Mouse (Mus musculus) kidney, embryonic 15.5 days (tissue): ENCODE measurements at regions not wholly inside any gene's neighbourhood (a gene's known extent, or its start where the extent isn't known, plus 50 kb on each side); places are given as distances from the start of the nearest gene placed in this dataset.

Source experiments
- ATAC-seq: fragments of 200-750 bp; cut with Nextera tagmentation; replicated peaks from 2 replicates; pipeline ENCODE4 v1.8.0; 2017; ENCODE audit warnings: moderate TSS enrichment; ENCODE audit not compliant: low FRiP score
- H3K27ac ChIP-seq: fragments of 300-500 bp; sonication (generic); 2 replicates; pipeline ENCODE4 v1.5.1; 2015; ENCODE audit warnings: mild to moderate bottlenecking, inconsistent platforms
- H3K27me3 ChIP-seq: fragments of 300-500 bp; sonication (generic); 2 replicates; pipeline ENCODE4 v1.6.1; 2015; ENCODE audit warnings: inconsistent platforms
- H3K36me3 ChIP-seq: fragments of 300-500 bp; sonication (generic); 2 replicates; pipeline ENCODE4 v1.6.1; 2015; ENCODE audit warnings: inconsistent platforms
- H3K4me1 ChIP-seq: fragments of 300-500 bp; sonication (generic); 2 replicates; pipeline ENCODE4 v1.6.1; 2015; ENCODE audit warnings: inconsistent platforms
- H3K4me2 ChIP-seq: fragments of 300-500 bp; sonication (generic); 2 replicates; pipeline ENCODE4 v1.6.1; 2015; ENCODE audit warnings: moderate library complexity, mild to moderate bottlenecking, inconsistent platforms
- H3K4me3 ChIP-seq: fragments of 300-500 bp; sonication (generic); replicated peaks from 2 replicates; pipeline ENCODE4 v1.5.1; 2015; ENCODE audit warnings: mild to moderate bottlenecking, inconsistent platforms
- H3K9ac ChIP-seq: fragments of 300-500 bp; sonication (generic); 2 replicates; pipeline ENCODE4 v1.6.1; 2015; ENCODE audit warnings: mild to moderate bottlenecking, inconsistent platforms
- H3K9me3 ChIP-seq: fragments of 300-500 bp; sonication (generic); replicated peaks from 2 replicates; pipeline ENCODE4 v1.6.1; 2016; ENCODE audit warnings: inconsistent platforms
- WGBS: fragments of 180-500 bp; shearing (Covaris S2); methylation state at CpG from one replicate; pipeline ENCODE4 v1.1.7; 2015; ENCODE audit warnings: mixed read lengths; 5-methylcytosine and 5-hydroxymethylcytosine counted together

DNA sequence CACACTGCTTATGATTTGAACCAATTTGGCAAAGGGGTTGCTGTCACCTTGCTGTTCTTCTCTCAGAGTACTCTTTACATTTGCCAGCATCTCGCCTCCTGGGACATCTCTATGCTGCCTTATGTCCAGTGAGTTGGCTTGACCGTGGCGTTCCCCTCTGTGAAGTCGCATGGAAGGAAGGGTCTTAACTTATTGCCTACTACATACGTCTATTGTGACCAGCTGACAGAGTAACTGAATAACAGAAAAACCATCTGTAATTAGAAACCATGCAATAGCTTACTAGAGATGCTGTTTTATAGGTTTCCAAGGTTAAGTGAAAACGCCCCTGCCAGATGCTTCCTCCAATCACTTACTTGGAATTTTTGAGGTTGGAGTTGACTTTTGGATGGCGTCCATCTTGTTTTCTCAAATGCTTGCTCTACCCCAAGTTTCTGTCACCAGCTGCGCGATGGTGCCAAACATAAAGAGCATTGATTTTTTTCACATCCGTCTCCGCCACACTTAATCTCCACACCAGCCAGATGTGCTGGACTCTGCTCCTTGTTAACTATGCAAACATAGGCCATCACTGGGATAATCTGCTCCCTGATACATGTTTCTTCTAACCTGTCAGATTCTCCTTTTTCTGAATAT, 241.7 kb upstream of the Nt5e start:
- ATAC-seq, result no peak
- 88% methylated on average over 11 of the region's 11 CpGs for WGBS
- 0 out of 2 replicates have a peak, but pooled peaks cover 5% of the 10 kb centered on the region for H3K4me1 ChIP-seq

DNA sequence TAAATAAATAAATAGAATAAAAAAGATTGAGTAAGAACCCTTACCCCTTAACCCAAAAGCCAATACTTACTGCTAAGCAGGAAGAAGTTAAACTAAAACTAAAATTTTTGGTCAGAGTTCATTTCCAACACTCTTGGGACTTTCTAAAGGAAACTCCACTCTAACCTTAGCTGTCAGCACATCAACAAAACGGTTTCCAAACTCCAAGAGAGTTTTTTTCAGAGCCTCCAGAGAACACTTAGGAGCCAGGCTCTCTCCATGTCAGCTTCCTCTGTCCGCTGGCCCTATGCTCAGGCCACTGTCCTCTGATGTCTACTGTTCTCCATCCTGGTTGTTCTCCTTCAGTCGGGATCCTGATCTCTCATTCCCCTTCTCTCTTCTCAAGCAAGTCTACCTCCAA, 241.1 kb upstream of the Nt5e start:
- no peak for ATAC-seq
- no peaks in the 10 kb centered on the region for H3K27me3 ChIP-seq
- H3K9ac ChIP-seq, result no peak overlapping the region
- no peaks in the 10 kb centered on the region for H3K36me3 ChIP-seq
- no peak overlapping the region for H3K4me2 ChIP-seq
- H3K9me3 ChIP-seq, result no peaks in the 10 kb centered on the region
- H3K4me3 ChIP-seq, result no peak overlapping the region
- no peak overlapping the region for H3K27ac ChIP-seq
- H3K4me1 ChIP-seq, result 0 out of 2 replicates have a peak, but pooled peaks cover 5% of the 10 kb centered on the region
- WGBS, result 53% methylated on average over 3 of the region's 3 CpGs

More for the DNA sequence above, 241.7 kb upstream of the Nt5e start:
- H3K4me3 ChIP-seq, result no peak overlapping the region
- no peak overlapping the region for H3K27ac ChIP-seq
- H3K4me2 ChIP-seq, result no peak overlapping the region
- no peaks in the 10 kb centered on the region for H3K9me3 ChIP-seq
- no peak overlapping the region for H3K9ac ChIP-seq
- no peaks in the 10 kb centered on the region for H3K36me3 ChIP-seq
- no peaks in the 10 kb centered on the region for H3K27me3 ChIP-seq

DNA sequence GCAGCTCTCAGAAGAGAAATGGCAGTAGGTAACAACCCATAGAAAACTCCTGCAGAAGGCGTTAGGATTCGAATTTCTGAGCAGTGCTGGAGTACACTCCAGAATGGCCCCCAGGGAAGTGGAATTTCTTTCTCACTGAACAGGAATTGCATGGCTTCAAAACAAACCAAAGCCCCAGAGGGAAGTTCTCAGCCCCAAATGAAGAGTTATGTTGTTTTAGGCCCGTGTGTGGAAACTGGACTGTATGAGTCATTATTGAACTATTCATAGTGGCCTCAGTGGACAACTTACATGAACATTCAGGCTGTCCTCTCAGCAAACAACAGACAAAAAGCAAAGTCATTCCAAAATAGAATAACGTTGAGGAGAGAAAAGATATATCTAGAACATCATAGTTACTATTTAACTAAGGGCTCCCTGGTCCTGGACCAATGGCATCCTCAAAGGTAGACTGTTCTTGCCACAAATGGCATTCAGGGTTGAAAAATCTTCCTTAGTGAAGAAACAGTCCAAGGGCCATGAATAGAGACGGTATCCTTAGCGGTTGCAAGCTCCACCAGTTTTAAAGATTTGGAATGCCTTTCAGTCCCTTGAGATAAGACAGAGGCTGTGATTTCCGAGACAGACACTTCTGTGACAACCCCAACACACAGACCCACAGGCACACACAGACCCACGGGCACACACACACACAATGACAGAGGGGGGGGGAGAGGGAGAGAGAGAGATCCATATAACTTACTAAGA, 235.0 kb upstream of the Nt5e start:
- no peaks in the 10 kb centered on the region for H3K27me3 ChIP-seq
- no peak overlapping the region for H3K9ac ChIP-seq
- no peak overlapping the region for H3K4me2 ChIP-seq
- H3K9me3 ChIP-seq, result no peaks in the 10 kb centered on the region
- no peaks in the 10 kb centered on the region for H3K36me3 ChIP-seq
- no peak for ATAC-seq
- WGBS, result 62% methylated on average over 8 of the region's 8 CpGs
- no peak overlapping the region for H3K27ac ChIP-seq
- H3K4me3 ChIP-seq, result no peak overlapping the region
- no peaks in the 10 kb centered on the region for H3K4me1 ChIP-seq

DNA sequence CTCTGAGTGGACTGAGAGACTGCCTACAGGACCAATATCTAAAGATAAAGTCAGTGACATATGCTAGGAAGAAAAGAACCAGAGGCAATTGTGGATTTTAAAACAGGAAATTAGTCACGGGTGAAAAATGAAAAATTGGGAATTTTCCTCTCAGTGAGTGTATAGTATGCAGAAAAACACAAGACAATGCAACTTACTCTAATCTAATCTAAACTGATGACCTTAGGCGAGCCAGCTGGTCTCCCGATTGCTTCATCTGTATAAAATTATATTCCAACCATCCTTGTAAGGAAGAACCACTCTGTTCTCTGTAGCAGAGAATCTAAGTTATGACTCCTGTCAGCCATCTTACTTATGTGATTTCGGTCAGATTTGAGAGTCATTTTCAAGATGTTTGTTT, 234.4 kb upstream of the Nt5e start:
- H3K9me3 ChIP-seq, result no peaks in the 10 kb centered on the region
- no peak overlapping the region for H3K4me3 ChIP-seq
- H3K9ac ChIP-seq, result no peak overlapping the region
- no peak overlapping the region for H3K4me2 ChIP-seq
- H3K4me1 ChIP-seq, result no peaks in the 10 kb centered on the region
- WGBS, result 76% methylated on average over 4 of the region's 4 CpGs
- no peak for ATAC-seq
- no peak overlapping the region for H3K27ac ChIP-seq
- no peaks in the 10 kb centered on the region for H3K27me3 ChIP-seq
- H3K36me3 ChIP-seq, result no peaks in the 10 kb centered on the region

DNA sequence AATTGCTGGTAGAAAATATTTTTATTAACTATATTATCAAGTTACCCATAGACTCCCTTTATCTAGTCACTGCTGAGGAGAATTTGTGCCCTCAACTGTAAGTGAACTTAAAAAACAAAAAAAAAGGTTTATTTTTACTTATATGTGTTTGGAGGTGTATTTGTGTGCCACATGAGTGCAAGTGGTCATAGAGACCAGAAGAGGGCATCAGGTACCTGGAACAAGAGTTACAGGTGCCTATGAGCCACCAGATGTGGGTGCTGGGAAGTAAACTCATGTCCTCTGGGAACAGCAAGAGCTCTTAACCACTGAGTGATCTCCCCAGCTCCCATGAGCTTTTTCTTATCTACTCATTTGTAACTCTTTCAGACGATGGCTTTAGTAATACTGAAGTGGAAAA, 213.9 kb upstream of the Nt5e start:
- no peaks in the 10 kb centered on the region for H3K4me1 ChIP-seq
- no peaks in the 10 kb centered on the region for H3K27me3 ChIP-seq
- no peak overlapping the region for H3K4me2 ChIP-seq
- H3K9me3 ChIP-seq, result no peaks in the 10 kb centered on the region
- 69% methylated on average over 1 of the region's 1 CpGs for WGBS
- H3K36me3 ChIP-seq, result no peaks in the 10 kb centered on the region
- H3K27ac ChIP-seq, result no peak overlapping the region
- no peak for ATAC-seq
- no peak overlapping the region for H3K4me3 ChIP-seq
- no peak overlapping the region for H3K9ac ChIP-seq

DNA sequence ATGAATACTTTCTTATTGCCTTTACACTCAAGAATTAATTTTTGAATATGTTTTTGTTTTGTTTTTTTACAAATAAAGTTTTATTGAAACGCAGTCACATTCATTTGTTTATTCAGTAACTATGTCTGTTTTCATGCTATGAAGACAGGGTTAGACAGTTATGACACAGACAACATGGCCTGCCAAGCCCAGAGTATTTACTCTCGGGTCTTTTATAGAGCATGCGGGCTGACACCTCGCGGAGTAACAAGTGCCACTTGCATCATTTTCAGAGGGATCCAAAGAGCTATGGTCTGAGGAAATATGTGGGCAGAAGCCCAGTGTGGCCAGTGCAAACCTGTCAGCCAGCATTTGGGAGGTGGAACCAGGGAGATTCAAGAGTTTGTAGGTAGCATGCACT, 206.5 kb upstream of the Nt5e start:
- no peaks in the 10 kb centered on the region for H3K9me3 ChIP-seq
- no peak overlapping the region for H3K9ac ChIP-seq
- H3K4me3 ChIP-seq, result no peak overlapping the region
- 89% methylated on average over 5 of the region's 5 CpGs for WGBS
- H3K36me3 ChIP-seq, result no peaks in the 10 kb centered on the region
- no peak for ATAC-seq
- H3K27me3 ChIP-seq, result no peaks in the 10 kb centered on the region
- no peak overlapping the region for H3K4me2 ChIP-seq
- no peak overlapping the region for H3K27ac ChIP-seq
- no peaks in the 10 kb centered on the region for H3K4me1 ChIP-seq

DNA sequence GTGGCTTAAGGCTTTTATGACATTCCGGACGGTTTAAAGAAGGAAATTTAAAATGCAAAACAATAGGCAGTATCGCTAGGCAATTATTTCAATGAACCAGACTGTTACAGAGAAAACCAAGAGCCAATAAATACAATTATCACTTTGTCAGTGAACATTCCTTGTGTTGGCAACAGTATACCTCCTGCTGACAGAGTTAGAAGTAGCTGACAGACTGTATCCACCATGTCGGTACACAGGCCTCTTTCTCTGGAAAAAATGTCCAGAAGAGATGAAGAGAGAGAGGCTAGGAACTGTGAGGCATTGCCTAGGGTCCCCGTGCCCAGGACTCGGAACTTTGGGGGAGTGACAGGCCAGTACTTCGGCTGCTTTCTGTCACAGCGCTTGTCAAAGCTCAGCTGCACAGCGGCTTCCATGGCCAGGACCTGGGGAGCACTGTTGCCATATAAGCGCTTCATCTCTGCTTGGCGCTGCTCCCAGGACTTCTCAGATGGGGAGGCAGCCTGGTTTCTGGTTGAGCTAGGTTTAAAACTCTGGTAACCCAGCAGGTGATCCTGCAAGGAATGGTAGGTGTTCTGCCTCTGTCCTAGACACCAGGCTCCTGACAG, 205.9 kb upstream of the Nt5e start:
- Histone ChIP-seq H3K27ac (no peak overlapping the region), H3K4me1 (no peaks in the 10 kb centered on the region), H3K4me3 (no peak overlapping the region), H3K9ac (no peak overlapping the region), H3K9me3 (no peaks in the 10 kb centered on the region), H3K4me2 (no peak overlapping the region), H3K36me3 (no peaks in the 10 kb centered on the region), H3K27me3 (no peaks in the 10 kb centered on the region)
- 79% methylated on average over 11 of the region's 11 CpGs for WGBS
- no peak for ATAC-seq

DNA sequence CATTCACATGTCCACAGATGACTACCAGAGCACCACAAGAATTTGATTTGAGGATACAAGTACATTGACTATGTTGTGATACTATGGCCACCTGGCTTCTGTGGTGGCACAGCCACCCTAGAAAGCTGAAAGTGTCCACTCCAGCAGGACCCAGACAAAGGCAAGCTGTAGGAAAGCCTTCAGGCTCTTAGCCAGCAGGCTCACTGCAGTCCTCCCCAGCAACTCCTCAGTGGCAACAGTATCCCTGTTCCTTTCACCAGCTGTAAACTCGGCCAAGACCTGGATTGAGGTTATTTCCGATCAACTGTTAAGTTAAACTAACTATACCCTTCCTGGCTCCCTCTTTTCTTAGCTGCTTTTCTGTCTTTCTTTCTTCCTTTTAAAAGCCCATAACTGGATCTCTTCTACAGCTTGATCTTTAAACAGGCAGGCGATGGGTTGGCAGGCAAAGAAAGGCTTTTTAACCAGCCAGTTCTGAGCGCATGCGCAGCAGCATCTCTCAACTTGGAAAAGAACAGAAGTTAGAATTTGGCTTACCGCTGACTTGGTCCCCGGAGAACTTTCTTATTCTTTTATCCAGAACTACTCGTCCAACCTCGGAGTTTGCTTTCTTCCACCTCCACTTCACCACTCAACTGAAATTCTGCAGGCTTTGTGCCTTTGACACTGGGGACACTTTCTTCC, 202.5 kb upstream of the Nt5e start:
- no peaks in the 10 kb centered on the region for H3K9me3 ChIP-seq
- ATAC-seq, result no peak
- H3K27ac ChIP-seq, result no peak overlapping the region
- no peak overlapping the region for H3K9ac ChIP-seq
- H3K4me1 ChIP-seq, result no peaks in the 10 kb centered on the region
- H3K4me3 ChIP-seq, result no peak overlapping the region
- no peaks in the 10 kb centered on the region for H3K27me3 ChIP-seq
- H3K4me2 ChIP-seq, result no peak overlapping the region
- 89% methylated on average over 9 of the region's 9 CpGs for WGBS
- H3K36me3 ChIP-seq, result no peaks in the 10 kb centered on the region

DNA sequence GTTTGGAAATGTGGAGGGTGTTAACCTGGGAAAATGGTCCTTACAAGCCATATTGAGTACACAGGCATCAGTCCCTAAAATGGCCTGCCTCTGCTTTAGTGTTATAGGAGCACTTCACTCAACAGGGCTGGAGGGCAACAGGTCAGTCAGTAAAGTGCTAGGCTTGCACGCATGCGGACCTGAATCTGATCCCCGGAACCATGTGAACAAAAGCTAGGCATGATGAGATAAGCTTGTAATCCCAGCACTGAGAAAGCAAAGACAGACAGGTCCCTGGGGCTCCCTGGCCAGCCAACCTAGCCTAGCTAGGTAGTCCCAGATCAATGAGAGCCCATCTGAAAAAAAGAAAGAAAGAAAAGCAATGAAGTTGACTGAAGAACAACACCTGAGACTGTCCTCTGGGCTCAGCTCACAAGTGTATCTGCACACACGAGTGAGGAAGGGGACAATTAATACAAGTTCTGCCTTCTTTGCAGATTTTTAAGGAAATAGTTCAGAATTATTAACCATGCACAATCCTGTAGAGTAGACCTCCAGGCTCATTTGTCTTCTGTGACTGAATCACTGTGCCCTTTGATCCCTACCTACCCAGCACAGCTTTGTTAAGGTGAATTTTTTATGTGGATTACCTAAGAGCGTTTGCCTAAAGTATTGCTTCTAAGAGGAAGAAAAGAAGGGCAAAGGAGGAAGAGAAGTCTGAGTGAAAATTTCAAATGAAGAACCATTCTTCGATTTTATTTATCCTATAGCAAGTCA, 163.8 kb upstream of the Nt5e start:
- Histone ChIP-seq H3K36me3 (no peaks in the 10 kb centered on the region), H3K27me3 (no peaks in the 10 kb centered on the region), H3K4me1 (no peaks in the 10 kb centered on the region), H3K9me3 (no peaks in the 10 kb centered on the region), H3K4me3 (no peak overlapping the region), H3K27ac (no peak overlapping the region), H3K9ac (no peak overlapping the region), H3K4me2 (no peak overlapping the region)
- no peak for ATAC-seq
- WGBS, result 73% methylated on average over 6 of the region's 6 CpGs

DNA sequence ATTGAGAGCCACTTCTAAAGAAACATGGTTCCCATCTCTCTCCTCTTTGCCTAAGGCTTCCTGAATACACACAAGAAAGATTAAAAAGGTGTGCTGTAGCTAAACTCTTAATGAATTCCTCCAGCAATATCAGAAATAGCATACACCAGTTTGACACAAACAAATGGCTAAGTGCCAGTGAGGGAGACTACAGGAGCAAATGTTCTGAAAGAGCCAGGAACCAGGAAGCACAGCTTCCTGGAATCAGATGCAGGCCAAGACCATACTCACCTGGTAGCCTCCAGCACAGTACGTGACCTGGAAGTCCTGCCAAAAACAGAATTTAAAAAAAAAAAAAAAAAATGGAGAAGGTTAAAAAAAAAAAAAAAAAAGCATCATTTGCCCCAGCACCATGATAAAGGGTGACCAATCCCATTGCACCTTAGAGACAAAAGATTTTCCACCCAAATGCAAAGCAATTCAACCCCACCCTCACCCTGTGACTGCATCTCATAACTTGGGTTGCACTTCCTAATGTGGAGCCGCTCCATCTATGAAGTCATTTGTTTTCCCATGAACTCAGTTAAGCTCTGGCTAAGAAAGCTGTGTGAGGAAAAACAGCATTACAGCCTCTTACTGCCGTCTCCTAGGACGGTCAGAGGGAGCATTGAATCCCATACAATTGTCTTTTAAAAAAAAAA, 149.3 kb upstream of the Nt5e start:
- Histone ChIP-seq H3K4me1 (no peaks in the 10 kb centered on the region), H3K4me3 (no peak overlapping the region), H3K9ac (no peak overlapping the region), H3K4me2 (no peak overlapping the region), H3K27ac (no peak overlapping the region), H3K9me3 (no peaks in the 10 kb centered on the region), H3K36me3 (no peaks in the 10 kb centered on the region), H3K27me3 (no peaks in the 10 kb centered on the region)
- 70% methylated on average over 4 of the region's 4 CpGs for WGBS
- no peak for ATAC-seq

DNA sequence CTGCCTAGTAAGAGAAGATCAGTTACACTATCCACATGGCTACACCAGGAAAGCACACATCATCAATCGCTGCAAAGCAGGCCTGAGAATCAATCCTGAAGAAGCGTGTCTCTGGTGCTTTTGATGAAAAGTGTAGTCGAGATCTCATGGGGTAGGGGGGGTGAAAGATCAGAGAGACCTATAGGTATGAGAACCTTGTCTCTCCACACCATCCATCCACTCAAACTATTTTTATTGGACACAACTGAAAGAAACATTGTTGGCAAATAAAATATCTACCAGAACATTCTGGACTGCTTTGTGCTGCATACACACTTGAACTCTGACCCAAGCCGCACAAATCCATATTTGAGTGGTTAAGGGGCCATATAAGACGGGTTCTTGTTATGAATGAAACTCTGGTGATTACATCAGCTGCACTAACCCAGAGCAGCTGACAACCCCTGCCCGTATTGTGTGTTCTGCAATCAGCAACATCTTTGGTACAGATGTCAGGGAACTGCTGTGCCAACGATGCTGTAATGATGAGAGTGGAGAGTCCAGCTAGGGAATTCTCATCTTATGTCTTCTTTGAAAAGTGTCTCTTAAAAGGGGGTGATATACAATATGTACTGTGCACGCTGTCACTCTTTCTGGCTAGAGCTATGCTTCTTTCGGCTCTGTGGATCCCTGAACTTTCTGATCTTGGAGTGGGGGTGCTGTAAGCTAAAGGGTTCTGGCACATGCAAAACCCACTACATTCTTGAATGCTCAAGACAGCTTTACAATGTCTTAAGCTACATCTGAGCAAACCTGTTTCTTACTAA, 145.6 kb upstream of the Nt5e start:
- Histone ChIP-seq H3K4me2 (no peak overlapping the region), H3K27me3 (no peaks in the 10 kb centered on the region), H3K36me3 (no peaks in the 10 kb centered on the region), H3K4me1 (no peaks in the 10 kb centered on the region), H3K9me3 (no peaks in the 10 kb centered on the region), H3K4me3 (no peak overlapping the region), H3K27ac (no peak overlapping the region), H3K9ac (no peak overlapping the region)
- 72% methylated on average over 9 of the region's 9 CpGs for WGBS
- no peak for ATAC-seq
